Mouse (Mus musculus) intestine, postnatal 0 days (tissue): ENCODE data around the gene Cacna2d1. TPM values are rescaled to one million over a fixed set of nuclear protein-coding genes. Genes with fewer than 3 reads are reported as not detected.

Source experiments
- ATAC-seq: fragments of 200-750 bp; cut with Nextera tagmentation; 2 replicates; pipeline ENCODE4 v1.8.0; 2017; ENCODE audit warnings: mild to moderate bottlenecking, moderate TSS enrichment, moderate library complexity
- H3K27ac ChIP-seq: fragments of 300-500 bp; sonication (generic); 2 replicates; pipeline ENCODE4 v1.5.1; 2014; ENCODE audit warnings: mild to moderate bottlenecking, low read depth, low read length, moderate library complexity
- H3K27me3 ChIP-seq: fragments of 300-500 bp; sonication (generic); replicated peaks from 2 replicates; pipeline ENCODE4 v1.6.1; 2014; ENCODE audit warnings: low read length, mixed read lengths; ENCODE audit not compliant: control insufficient read depth, insufficient read depth
- H3K36me3 ChIP-seq: fragments of 300-500 bp; sonication (generic); 2 replicates; pipeline ENCODE4 v1.6.1; 2014; ENCODE audit warnings: mild to moderate bottlenecking, moderate library complexity; ENCODE audit not compliant: control insufficient read depth, insufficient read depth
- H3K4me1 ChIP-seq: fragments of 300-500 bp; sonication (generic); replicated peaks from 2 replicates; pipeline ENCODE4 v1.6.1; 2014; ENCODE audit warnings: antibody characterized with exemption, low read length, mixed read lengths; ENCODE audit not compliant: control insufficient read depth, insufficient read depth
- H3K4me2 ChIP-seq: fragments of 300-500 bp; sonication (generic); replicated peaks from 2 replicates; pipeline ENCODE4 v1.6.1; 2014; ENCODE audit warnings: low read depth, mild to moderate bottlenecking, moderate library complexity
- H3K4me3 ChIP-seq: fragments of 300-500 bp; sonication (generic); 2 replicates; pipeline ENCODE4 v1.5.1; 2014; ENCODE audit warnings: low read depth, low read length
- H3K9ac ChIP-seq: fragments of 300-500 bp; sonication (generic); 2 replicates; pipeline ENCODE4 v1.6.1; 2014; ENCODE audit warnings: mild to moderate bottlenecking, low read depth, low read length
- H3K9me3 ChIP-seq: fragments of 300-500 bp; sonication (generic); 2 replicates; pipeline ENCODE4 v1.6.1; 2016; ENCODE audit warnings: mixed run types; ENCODE audit not compliant: control insufficient read depth
- CTCF ChIP-seq: sonication (generic); IDR thresholded peaks from 2 replicates; pipeline ENCODE4 v1.5.1; 2016; ENCODE audit warnings: low read depth, mild to moderate bottlenecking, control low read depth, antibody characterized with exemption, moderate library complexity
- WGBS: fragments of 180-500 bp; shearing (Covaris S2); extraction: QIAGEN DNeasy Blood & Tissue Kit; methylation state at CpG from one replicate; pipeline ENCODE4 v1.1.7; 2014; 5-methylcytosine and 5-hydroxymethylcytosine counted together
- polyA plus RNA-seq: library from polyadenylated mRNA; unstranded; fragments of >200 nt; fragmentation: Nextera tagmentation; extraction: Ambion mirVana; gene quantifications from 2 replicates; pipeline ENCODE4 v1.2.1, GENCODE M21; 2015

The Cacna2d1 gene
- polyA plus RNA-seq, 1 experiment from 2014 or later, result 7.2 TPM

DNA sequence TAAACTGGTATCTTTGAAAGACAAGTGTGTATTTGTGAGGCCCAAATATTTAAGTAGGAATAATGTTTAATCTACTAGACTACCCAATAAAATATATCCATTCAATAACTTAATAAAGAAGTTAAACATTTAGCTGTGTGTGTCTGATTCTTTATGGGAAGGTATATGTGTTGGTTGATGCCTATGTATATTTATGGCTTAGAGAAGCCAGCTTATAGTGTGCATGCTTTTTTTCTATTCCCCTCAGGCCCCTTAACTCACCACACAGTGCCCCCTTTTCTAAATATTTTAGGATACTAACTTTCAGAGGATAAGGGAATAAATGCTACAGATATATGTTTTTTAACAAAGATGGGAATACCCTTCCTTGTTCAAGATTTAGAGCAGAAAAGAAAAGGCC, 128.8 kb downstream of the Cacna2d1 start:
- Histone ChIP-seq H3K27ac (no peak overlapping the region), H3K9ac (no peak overlapping the region), H3K36me3 (no peaks in the 10 kb centered on the region), H3K4me2 (no peak overlapping the region), H3K27me3 (no peaks in the 10 kb centered on the region), H3K4me1 (no peaks in the 10 kb centered on the region), H3K9me3 (no peaks in the 10 kb centered on the region), H3K4me3 (no peak overlapping the region)
- TF ChIP-seq CTCF, result no peak
- ATAC-seq, result no peak

DNA sequence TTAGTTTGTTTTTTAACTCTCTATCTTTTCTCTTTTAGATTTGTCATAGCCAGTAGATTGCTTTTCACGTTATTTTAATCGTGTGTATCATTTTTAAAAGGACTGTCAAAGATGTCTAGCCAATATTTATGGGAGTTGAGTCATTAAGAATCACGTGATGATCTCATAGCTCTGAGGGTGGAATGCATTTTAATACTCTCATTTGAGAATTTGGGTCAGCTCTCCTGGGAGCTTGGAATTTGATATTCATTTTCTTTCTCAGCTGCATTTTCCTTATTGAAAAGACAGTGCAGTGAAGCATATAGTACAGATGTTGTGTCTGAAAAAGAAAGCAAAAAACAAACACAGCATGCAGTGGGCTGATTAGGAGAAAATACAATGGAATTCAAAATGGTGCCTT, 129.5 kb downstream of the Cacna2d1 start:
- Histone ChIP-seq H3K4me1 (no peaks in the 10 kb centered on the region), H3K27me3 (no peaks in the 10 kb centered on the region), H3K36me3 (no peaks in the 10 kb centered on the region), H3K9ac (no peak overlapping the region), H3K27ac (no peak overlapping the region), H3K4me3 (no peak overlapping the region), H3K4me2 (no peak overlapping the region), H3K9me3 (no peaks in the 10 kb centered on the region)
- no peak for ATAC-seq
- 69% methylated on average over 3 of the region's 3 CpGs for WGBS
- no peak for TF ChIP-seq CTCF

DNA sequence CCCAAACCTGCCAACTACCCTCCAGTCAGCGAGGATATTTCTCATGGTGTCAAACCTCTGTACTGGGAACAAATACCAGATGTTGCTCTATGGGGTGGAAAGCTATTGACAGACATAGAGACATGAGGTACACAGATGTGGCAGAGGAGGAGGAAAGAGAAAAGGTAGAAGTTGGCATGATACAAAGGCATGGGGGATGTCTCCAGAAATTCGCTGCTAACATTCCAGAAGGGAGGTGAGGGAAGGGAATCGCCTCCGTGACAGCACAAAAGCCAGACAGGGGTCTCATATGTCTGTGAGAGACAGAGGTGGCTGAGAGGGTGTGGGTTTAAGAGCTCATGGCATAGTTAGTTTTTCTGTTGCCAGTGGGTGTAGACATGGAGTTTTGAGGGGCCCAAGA, 131.3 kb downstream of the Cacna2d1 start:
- Histone ChIP-seq H3K9ac (no peak overlapping the region), H3K9me3 (no peaks in the 10 kb centered on the region), H3K4me2 (no peak overlapping the region), H3K4me1 (no peaks in the 10 kb centered on the region), H3K27me3 (no peaks in the 10 kb centered on the region), H3K36me3 (no peaks in the 10 kb centered on the region), H3K27ac (no peak overlapping the region), H3K4me3 (no peak overlapping the region)
- no peak for ATAC-seq
- WGBS, result 86% methylated on average over 4 of the region's 4 CpGs
- no peak for TF ChIP-seq CTCF

- no peak overlapping the region for H3K4me2 ChIP-seq
- no peak overlapping the region for H3K9ac ChIP-seq
- no peak for TF ChIP-seq CTCF
- H3K36me3 ChIP-seq, result no peaks in the 10 kb centered on the region
- H3K4me3 ChIP-seq, result no peak overlapping the region
- 82% methylated on average over 2 of the region's 2 CpGs for WGBS
- H3K27me3 ChIP-seq, result no peaks in the 10 kb centered on the region
- no peaks in the 10 kb centered on the region for H3K9me3 ChIP-seq
- no peak overlapping the region for H3K27ac ChIP-seq
- ATAC-seq, result no peak
- no peaks in the 10 kb centered on the region for H3K4me1 ChIP-seq
Measured at GRCm38 (mm10) chr5:16082253-16082652, 147.8 kb downstream of the Cacna2d1 start.

GRCm38 (mm10) chr5:16086979-16087902, 152.8 kb downstream of the Cacna2d1 start:
- Histone ChIP-seq H3K9ac (no peak overlapping the region), H3K4me3 (no peak overlapping the region), H3K27ac (no peak overlapping the region), H3K27me3 (no peaks in the 10 kb centered on the region), H3K36me3 (no peaks in the 10 kb centered on the region), H3K4me2 (no peak overlapping the region), H3K4me1 (no peaks in the 10 kb centered on the region), H3K9me3 (no peaks in the 10 kb centered on the region)
- no peak for TF ChIP-seq CTCF
- no peak for ATAC-seq
- 73% methylated on average over 10 of the region's 10 CpGs for WGBS

GRCm38 (mm10) chr5:16087995-16088394, 153.5 kb downstream of the Cacna2d1 start:
- Histone ChIP-seq H3K27ac (no peak overlapping the region), H3K9me3 (no peaks in the 10 kb centered on the region), H3K4me3 (no peak overlapping the region), H3K4me2 (no peak overlapping the region), H3K36me3 (no peaks in the 10 kb centered on the region), H3K4me1 (no peaks in the 10 kb centered on the region), H3K9ac (no peak overlapping the region), H3K27me3 (no peaks in the 10 kb centered on the region)
- TF ChIP-seq CTCF, result no peak
- WGBS, result 79% methylated on average over 2 of the region's 2 CpGs
- ATAC-seq, result no peak
